Mouse (Mus musculus) kidney, embryonic 16.5 days (tissue): Measurements from ENCODE around the gene Ccl4. TPM values are rescaled to one million over a fixed set of nuclear protein-coding genes. Genes with fewer than 3 reads are reported as not detected.

Experiments
- ATAC-seq: fragments of 200-750 bp; cut with Nextera tagmentation; 2 replicates; pipeline ENCODE4 v1.8.0; 2017; ENCODE audit warnings: moderate TSS enrichment; ENCODE audit not compliant: low FRiP score, low TSS enrichment
- H3K27ac ChIP-seq: fragments of 300-500 bp; sonication (generic); 2 replicates; pipeline ENCODE4 v1.5.1; 2014; ENCODE audit warnings: low read length
- H3K27me3 ChIP-seq: fragments of 300-500 bp; sonication (generic); 2 replicates; pipeline ENCODE4 v1.6.1; 2014; ENCODE audit warnings: low read length, control low read depth, mixed read lengths; ENCODE audit not compliant: insufficient read depth
- H3K36me3 ChIP-seq: fragments of 300-500 bp; sonication (generic); 2 replicates; pipeline ENCODE4 v1.6.1; 2014; ENCODE audit warnings: low read length, control low read depth, mixed read lengths; ENCODE audit not compliant: insufficient read depth
- H3K4me1 ChIP-seq: fragments of 300-500 bp; sonication (generic); 2 replicates; pipeline ENCODE4 v1.6.1; 2014; ENCODE audit warnings: low read length, control low read depth, mixed read lengths; ENCODE audit not compliant: insufficient read depth
- H3K4me2 ChIP-seq: fragments of 300-500 bp; sonication (generic); replicated peaks from 2 replicates; pipeline ENCODE4 v1.6.1; 2014; ENCODE audit warnings: low read depth, low read length
- H3K4me3 ChIP-seq: fragments of 300-500 bp; sonication (generic); 2 replicates; pipeline ENCODE4 v1.5.1; 2014; ENCODE audit warnings: mild to moderate bottlenecking, low read length
- H3K9ac ChIP-seq: fragments of 300-500 bp; sonication (generic); replicated peaks from 2 replicates; pipeline ENCODE4 v1.6.1; 2014; ENCODE audit warnings: low read length
- H3K9me3 ChIP-seq: fragments of 300-500 bp; sonication (generic); 2 replicates; pipeline ENCODE4 v1.6.1; 2016; ENCODE audit warnings: low read length, control low read depth
- WGBS: fragments of 180-500 bp; shearing (Covaris S2); extraction: QIAGEN DNeasy Blood & Tissue Kit; methylation state at CpG from one replicate; pipeline ENCODE4 v1.1.7; 2014; 5-methylcytosine and 5-hydroxymethylcytosine counted together
- polyA plus RNA-seq: library from polyadenylated mRNA; unstranded; fragments of >200 nt; fragmentation: Nextera tagmentation; extraction: Ambion mirVana; gene quantifications from 2 replicates; pipeline ENCODE4 v1.2.1, GENCODE M21; 2015

The Ccl4 gene
- polyA plus RNA-seq, 1 experiment from 2014 or later: 0.60 TPM

- ATAC-seq: no peak
- Histone ChIP-seq H3K4me2 (no peak overlapping the region), H3K27ac (no peak overlapping the region), H3K27me3 (no peaks in the 10 kb centered on the region), H3K9ac (no peak overlapping the region), H3K36me3 (no peaks in the 10 kb centered on the region), H3K9me3 (no peaks in the 10 kb centered on the region), H3K4me3 (no peak overlapping the region), H3K4me1 (no peaks in the 10 kb centered on the region)
- 57% methylated on average over 6 of the region's 6 CpGs for WGBS
Measured at GRCm38 (mm10) chr11:83658797-83659196, 3.6 kb upstream of the Ccl4 start.

- no peaks in the 10 kb centered on the region for H3K4me1 ChIP-seq
- no peaks in the 10 kb centered on the region for H3K36me3 ChIP-seq
- H3K4me2 ChIP-seq: no peak overlapping the region
- no peak overlapping the region for H3K9ac ChIP-seq
- no peak for ATAC-seq
- H3K27ac ChIP-seq: no peak overlapping the region
- no peaks in the 10 kb centered on the region for H3K27me3 ChIP-seq
- H3K9me3 ChIP-seq: no peaks in the 10 kb centered on the region
- H3K4me3 ChIP-seq: no peak overlapping the region
- WGBS: 59% methylated on average over 5 of the region's 5 CpGs
Measured at GRCm38 (mm10) chr11:83663532-83663931, 1.1 kb downstream of the Ccl4 start.

- H3K4me3 ChIP-seq: no peak overlapping the region
- no peak overlapping the region for H3K9ac ChIP-seq
- H3K27ac ChIP-seq: no peak overlapping the region
- no peaks in the 10 kb centered on the region for H3K9me3 ChIP-seq
- H3K4me2 ChIP-seq: no peak overlapping the region
- no peak for ATAC-seq
- no peaks in the 10 kb centered on the region for H3K36me3 ChIP-seq
- no peaks in the 10 kb centered on the region for H3K4me1 ChIP-seq
- H3K27me3 ChIP-seq: no peaks in the 10 kb centered on the region
Measured at GRCm38 (mm10) chr11:83671743-83672142, 9.4 kb downstream of the Ccl4 start.

GRCm38 (mm10) chr11:83675665-83676064 lies 13.3 kb downstream of the Ccl4 start:
- no peak overlapping the region for H3K9ac ChIP-seq
- no peak overlapping the region for H3K27ac ChIP-seq
- no peaks in the 10 kb centered on the region for H3K36me3 ChIP-seq
- no peaks in the 10 kb centered on the region for H3K27me3 ChIP-seq
- H3K4me3 ChIP-seq: no peak overlapping the region
- H3K4me2 ChIP-seq: no peak overlapping the region
- 84% methylated on average over 1 of the region's 1 CpGs for WGBS
- no peak for ATAC-seq
- H3K4me1 ChIP-seq: no peaks in the 10 kb centered on the region
- no peaks in the 10 kb centered on the region for H3K9me3 ChIP-seq

GRCm38 (mm10) chr11:83689918-83690317 lies 27.5 kb downstream of the Ccl4 start:
- Histone ChIP-seq H3K27ac (no peak overlapping the region), H3K36me3 (no peaks in the 10 kb centered on the region), H3K4me3 (no peak overlapping the region), H3K9ac (no peak overlapping the region), H3K9me3 (no peaks in the 10 kb centered on the region), H3K27me3 (no peaks in the 10 kb centered on the region), H3K4me1 (no peaks in the 10 kb centered on the region), H3K4me2 (no peak overlapping the region)
- ATAC-seq: no peak
- 85% methylated on average over 1 of the region's 1 CpGs for WGBS

- H3K9me3 ChIP-seq: no peaks in the 10 kb centered on the region
- no peaks in the 10 kb centered on the region for H3K36me3 ChIP-seq
- H3K9ac ChIP-seq: no peak overlapping the region
- ATAC-seq: no peak
- no peak overlapping the region for H3K4me2 ChIP-seq
- WGBS: 71% methylated on average over 1 of the region's 1 CpGs
- H3K4me3 ChIP-seq: no peak overlapping the region
- no peak overlapping the region for H3K27ac ChIP-seq
- no peaks in the 10 kb centered on the region for H3K27me3 ChIP-seq
- H3K4me1 ChIP-seq: no peaks in the 10 kb centered on the region
Measured at GRCm38 (mm10) chr11:83692008-83692407, 29.6 kb downstream of the Ccl4 start.

GRCm38 (mm10) chr11:83703705-83704104 lies 41.3 kb downstream of the Ccl4 start, which contains the start of gene Wfdc17:
TSS of gene Wfdc17 (plus strand) at chr11:83703991.
- Histone ChIP-seq H3K4me3 (no peak within 1 kb of the TSS), H3K27me3 (no peaks in the 10 kb centered on the region), H3K36me3 (no peaks in the 10 kb centered on the region), H3K27ac (no peak within 1 kb of the TSS), H3K4me2 (no peak within 1 kb of the TSS), H3K9ac (no peak within 1 kb of the TSS), H3K4me1 (no peaks in the 10 kb centered on the region), H3K9me3 (no peaks in the 10 kb centered on the region)
- WGBS: 2% methylated on average over 1 of the region's 1 CpGs
- no peak for ATAC-seq

- Histone ChIP-seq H3K36me3 (no peaks in the 10 kb centered on the region), H3K4me3 (no peak within 1 kb of the TSS), H3K9me3 (no peaks in the 10 kb centered on the region), H3K27ac (no peak within 1 kb of the TSS), H3K4me1 (no peaks in the 10 kb centered on the region), H3K4me2 (no peak within 1 kb of the TSS), H3K9ac (no peak within 1 kb of the TSS), H3K27me3 (no peaks in the 10 kb centered on the region)
- 62% methylated on average over 4 of the region's 4 CpGs for WGBS
- no peak for ATAC-seq
Measured at GRCm38 (mm10) chr11:83708715-83709114, 46.3 kb downstream of the Ccl4 start, which contains the start of gene Wfdc18. TSS of gene Wfdc18 (plus strand) at chr11:83709015.

GRCm38 (mm10) chr11:83709683-83710082 lies 47.3 kb downstream of the Ccl4 start:
- Histone ChIP-seq H3K27ac (no peak overlapping the region), H3K9ac (no peak overlapping the region), H3K9me3 (no peaks in the 10 kb centered on the region), H3K4me1 (no peaks in the 10 kb centered on the region), H3K4me3 (no peak overlapping the region), H3K27me3 (no peaks in the 10 kb centered on the region), H3K36me3 (no peaks in the 10 kb centered on the region), H3K4me2 (no peak overlapping the region)
- no peak for ATAC-seq
- 79% methylated on average over 5 of the region's 5 CpGs for WGBS

GRCm38 (mm10) chr11:83712671-83713070 lies 50.3 kb downstream of the Ccl4 start:
- no peak overlapping the region for H3K4me2 ChIP-seq

More at GRCm38 (mm10) chr11:83712671-83713070, 50.3 kb downstream of the Ccl4 start:
- Histone ChIP-seq H3K4me3 (no peak overlapping the region), H3K27ac (no peak overlapping the region), H3K9me3 (no peaks in the 10 kb centered on the region), H3K27me3 (no peaks in the 10 kb centered on the region), H3K36me3 (no peaks in the 10 kb centered on the region), H3K9ac (no peak overlapping the region), H3K4me1 (no peaks in the 10 kb centered on the region)
- 73% methylated on average over 1 of the region's 1 CpGs for WGBS
- ATAC-seq: no peak
